Mouse (Mus musculus) hindbrain, embryonic 13.5 days (tissue): Measurements from ENCODE around the gene Zc3h10. TPM values are rescaled to one million over a fixed set of nuclear protein-coding genes. Genes with fewer than 3 reads are reported as not detected.

Experiments used
- microRNA-seq: library from miRNA; unstranded; fragments of <30 nt; microRNA quantifications from one replicate; pipeline ENCODE4, GENCODE M21; 2016
- polyA plus RNA-seq: library from polyadenylated mRNA; unstranded; fragments of >200 nt; fragmentation: Nextera tagmentation; extraction: Ambion mirVana; gene quantifications from 2 replicates; pipeline ENCODE4 v1.2.1, GENCODE M21; 2015

Gene Zc3h10
- polyA plus RNA-seq, 1 experiment from 2014 or later, result 20.9 TPM

Small RNA genes lying within 50 kb of the gene (microRNA-seq; reads per million reads assigned to microRNA genes)
- gene Gm47275 (not detected), gene Mir6916 (not detected), gene Mir6917 (not detected)

Other genes starting within 250 kb of the Zc3h10 start
- gene Il23a, start 249.0 kb downstream of the Zc3h10 start, polyA plus RNA-seq, result 0.10 TPM in 1 of 2 replicates, not detected in the other
- 25.3 and 25.8 TPM in 2 replicates for gene Pan2, start 244.4 kb downstream of the Zc3h10 start, polyA plus RNA-seq
- 227 and 228 TPM in 2 replicates for gene Cnpy2, start 225.3 kb downstream of the Zc3h10 start, polyA plus RNA-seq
- gene Cs, start 210.0 kb downstream of the Zc3h10 start, polyA plus RNA-seq, result 232 and 235 TPM in 2 replicates
- 31.1 and 37.6 TPM in 2 replicates for gene Coq10a, start 178.8 kb downstream of the Zc3h10 start, polyA plus RNA-seq
- gene Ankrd52, start 170.7 kb downstream of the Zc3h10 start, polyA plus RNA-seq, result 11.7 and 12.9 TPM in 2 replicates
- gene Slc39a5, start 146.5 kb downstream of the Zc3h10 start, polyA plus RNA-seq, result not detected in 2 replicates
- gene Nabp2, start 136.3 kb downstream of the Zc3h10 start, polyA plus RNA-seq, result 126 and 139 TPM in 2 replicates
- 81.9 and 83.8 TPM in 2 replicates for gene Rnf41, start 136.1 kb downstream of the Zc3h10 start, polyA plus RNA-seq
- 195 and 196 TPM in 2 replicates for gene Smarcc2, start 88.5 kb downstream of the Zc3h10 start, polyA plus RNA-seq
- gene Myl6, start 53.6 kb downstream of the Zc3h10 start, polyA plus RNA-seq, result 933 and 943 TPM in 2 replicates
- 4.1 and 4.2 TPM in 2 replicates for gene Myl6b, start 49.1 kb downstream of the Zc3h10 start, polyA plus RNA-seq
- 16.4 and 17.6 TPM in 2 replicates for gene Esyt1, start 21.9 kb downstream of the Zc3h10 start, polyA plus RNA-seq
- 2,639 and 2,680 TPM in 2 replicates for gene Rpl41, start 1.5 kb upstream of the Zc3h10 start, polyA plus RNA-seq
- gene Pa2g4, start 18.2 kb upstream of the Zc3h10 start, polyA plus RNA-seq, result 125 and 129 TPM in 2 replicates
- gene Erbb3, start 41.9 kb upstream of the Zc3h10 start, polyA plus RNA-seq, result 3.0 and 3.5 TPM in 2 replicates
- 482 and 485 TPM in 2 replicates for gene Rps26, start 79.0 kb upstream of the Zc3h10 start, polyA plus RNA-seq
- gene Ikzf4, start 98.2 kb upstream of the Zc3h10 start, polyA plus RNA-seq, result 14.6 and 15.2 TPM in 2 replicates
- gene Suox, start 126.3 kb upstream of the Zc3h10 start, polyA plus RNA-seq, result 14.4 and 14.6 TPM in 2 replicates
- 99.1 and 101 TPM in 2 replicates for gene Rab5b, start 148.5 kb upstream of the Zc3h10 start, polyA plus RNA-seq
- gene Pmel, start 156.4 kb upstream of the Zc3h10 start, polyA plus RNA-seq, result 0.32 and 0.70 TPM in 2 replicates
- gene Cdk2, start 157.3 kb upstream of the Zc3h10 start, polyA plus RNA-seq, result 26.0 and 26.7 TPM in 2 replicates
- 6.5 and 7.0 TPM in 2 replicates for gene Dgka, start 197.1 kb upstream of the Zc3h10 start, polyA plus RNA-seq
- gene Pym1, start 200.1 kb upstream of the Zc3h10 start, polyA plus RNA-seq, result 46.5 and 50.0 TPM in 2 replicates
- 0.51 and 0.71 TPM in 2 replicates for gene Mmp19, start 243.1 kb upstream of the Zc3h10 start, polyA plus RNA-seq